Mouse (Mus musculus) embryonic facial prominence, embryonic 12.5 days (tissue): ENCODE measurements around the gene Hoxb1. TPM values are rescaled to one million over a fixed set of nuclear protein-coding genes. Genes with fewer than 3 reads are reported as not detected.

Experiments
- ATAC-seq: fragments of 200-750 bp; cut with Nextera tagmentation; 2 replicates; pipeline ENCODE4 v1.8.0; 2017; ENCODE audit not compliant: insufficient number of reproducible peaks, insufficient read depth, low FRiP score, low TSS enrichment
- H3K27ac ChIP-seq: fragments of 300-500 bp; sonication (generic); 2 replicates; pipeline ENCODE4 v1.5.1; 2016; ENCODE audit warnings: mild to moderate bottlenecking
- H3K27me3 ChIP-seq: fragments of 300-500 bp; sonication (generic); 2 replicates; pipeline ENCODE4 v1.6.1; 2016; ENCODE audit warnings: mild to moderate bottlenecking, moderate library complexity
- H3K36me3 ChIP-seq: fragments of 300-500 bp; sonication (generic); 2 replicates; pipeline ENCODE4 v1.6.1; 2016; ENCODE audit warnings: mild to moderate bottlenecking
- H3K4me1 ChIP-seq: fragments of 300-500 bp; sonication (generic); 2 replicates; pipeline ENCODE4 v1.6.1; 2016
- H3K4me2 ChIP-seq: fragments of 300-500 bp; sonication (generic); replicated peaks from 2 replicates; pipeline ENCODE4 v1.6.1; 2016; ENCODE audit warnings: mild to moderate bottlenecking, moderate library complexity
- H3K4me3 ChIP-seq: fragments of 300-500 bp; sonication (generic); 2 replicates; pipeline ENCODE4 v1.5.1; 2016; ENCODE audit warnings: mild to moderate bottlenecking
- H3K9ac ChIP-seq: fragments of 300-500 bp; sonication (generic); 2 replicates; pipeline ENCODE4 v1.6.1; 2016; ENCODE audit warnings: mild to moderate bottlenecking, moderate library complexity
- H3K9me3 ChIP-seq: fragments of 300-500 bp; sonication (generic); 2 replicates; pipeline ENCODE4 v1.6.1; 2016; ENCODE audit warnings: mild to moderate bottlenecking, moderate library complexity
- WGBS: fragments of 180-500 bp; shearing (Covaris S2); methylation state at CpG from one replicate; pipeline ENCODE4 v1.1.7; 2016; 5-methylcytosine and 5-hydroxymethylcytosine counted together
- microRNA counts: library from miRNA; unstranded; fragments of <30 nt; microRNA quantifications from one replicate; lab custom pipeline; 2017
- microRNA-seq: library from miRNA; unstranded; fragments of <30 nt; microRNA quantifications from one replicate; pipeline ENCODE4, GENCODE M21; 2017
- polyA plus RNA-seq: library from polyadenylated mRNA; unstranded; fragments of >200 nt; fragmentation: Nextera tagmentation; extraction: Ambion mirVana; gene quantifications from 2 replicates; pipeline ENCODE4 v1.2.1, GENCODE M21; 2016

Gene Hoxb1
- polyA plus RNA-seq, 1 experiment from 2014 or later, result 0.08 TPM

DNA sequence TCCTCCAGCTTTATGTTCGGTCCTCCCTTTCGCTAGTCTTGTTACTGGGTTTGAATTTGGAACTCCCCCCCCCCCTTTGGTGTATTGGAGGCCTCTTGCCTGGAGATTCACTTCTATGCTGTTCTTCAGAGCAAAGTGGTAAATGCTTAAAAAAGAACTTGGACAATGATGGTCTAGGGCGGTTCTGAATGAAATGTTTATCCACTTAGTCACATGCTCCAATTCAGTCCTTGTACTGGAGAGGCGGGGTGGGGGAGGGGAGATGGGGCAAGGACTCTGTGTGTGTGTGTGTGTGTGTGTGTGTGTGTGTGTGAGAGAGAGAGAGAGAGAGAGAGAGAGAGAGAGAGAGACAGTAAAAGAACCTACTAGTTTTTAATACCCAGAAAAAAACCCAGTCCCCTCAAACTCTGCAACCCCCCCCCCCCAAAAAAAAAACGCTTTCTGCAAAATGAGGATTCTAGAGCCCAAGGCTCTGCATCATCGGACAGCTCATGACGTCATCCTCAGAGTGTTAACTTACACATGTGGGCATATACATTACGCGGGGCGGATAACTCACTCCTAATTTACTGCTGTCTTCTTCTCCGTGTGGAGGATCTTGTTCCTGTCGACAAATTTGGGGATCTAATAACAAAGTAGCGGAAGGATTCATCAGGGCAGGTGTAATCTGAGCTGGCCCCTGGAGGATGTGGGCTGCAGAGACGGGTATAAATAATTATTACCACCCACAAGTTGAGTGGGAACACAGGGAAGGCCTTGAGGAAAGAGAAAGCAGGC lies 42.9 kb downstream of the Hoxb1 start:
- WGBS, result 33% methylated on average over 14 of the region's 14 CpGs
- Histone ChIP-seq H3K9me3 (no peaks in the 10 kb centered on the region), H3K4me2 (peak overlapping the region; percentile 43), H3K27me3 (peaks cover 31% of the 10 kb centered on the region), H3K27ac (no peak overlapping the region), H3K9ac (no peak overlapping the region), H3K36me3 (no peaks in the 10 kb centered on the region), H3K4me1 (peaks cover 21% of the 10 kb centered on the region; the same call in 1 of the 2 replicates), H3K4me3 (no peak overlapping the region)
- no peak for ATAC-seq

DNA sequence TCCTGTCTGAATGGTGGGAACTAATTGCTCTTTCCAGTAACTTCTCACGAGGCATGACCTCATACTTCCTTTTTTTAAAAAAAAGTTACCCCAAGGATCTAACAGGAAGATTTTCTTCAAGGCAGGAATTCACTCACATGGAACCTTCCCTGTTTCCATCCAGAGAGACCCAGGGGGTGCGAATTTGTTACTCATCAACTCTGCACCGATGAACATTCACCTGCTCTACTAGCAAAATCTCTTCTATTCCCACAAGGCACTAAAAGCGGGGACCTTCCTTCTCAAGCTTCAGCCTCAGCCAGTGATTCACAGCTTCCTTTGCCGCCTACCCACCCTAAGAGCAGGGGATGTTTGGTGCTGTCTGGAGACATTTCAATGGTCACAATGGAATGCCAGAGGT lies 45.5 kb downstream of the Hoxb1 start:
- ATAC-seq, result no peak

DNA sequence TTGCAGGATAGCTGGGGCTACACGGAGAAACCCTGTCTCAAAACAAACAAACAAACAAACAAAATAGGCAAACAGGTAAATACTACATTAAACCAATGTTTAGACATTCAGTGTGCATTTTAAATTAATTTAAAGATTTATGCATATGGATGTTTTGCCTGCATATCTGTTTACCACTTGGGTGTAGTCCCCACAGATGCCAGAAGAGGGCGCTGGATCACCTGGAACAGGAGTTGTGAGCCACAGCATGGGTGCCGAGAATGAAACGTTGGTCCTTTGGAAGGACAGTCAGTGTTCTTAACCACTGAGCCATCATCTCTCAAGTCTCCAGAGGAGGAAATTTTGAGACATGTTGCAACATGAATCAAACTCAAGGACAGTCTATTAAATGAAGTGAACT lies 46.4 kb downstream of the Hoxb1 start:
- 66% methylated on average over 4 of the region's 4 CpGs for WGBS

More for the DNA sequence above, 45.5 kb downstream of the Hoxb1 start:
- Histone ChIP-seq H3K27ac (no peak overlapping the region), H3K27me3 (peaks cover 26% of the 10 kb centered on the region), H3K4me3 (no peak overlapping the region), H3K9me3 (no peaks in the 10 kb centered on the region), H3K4me2 (no peak overlapping the region), H3K4me1 (peaks cover 22% of the 10 kb centered on the region; the same call in 1 of the 2 replicates), H3K9ac (no peak overlapping the region), H3K36me3 (no peaks in the 10 kb centered on the region)
- 81% methylated on average over 5 of the region's 5 CpGs for WGBS

DNA sequence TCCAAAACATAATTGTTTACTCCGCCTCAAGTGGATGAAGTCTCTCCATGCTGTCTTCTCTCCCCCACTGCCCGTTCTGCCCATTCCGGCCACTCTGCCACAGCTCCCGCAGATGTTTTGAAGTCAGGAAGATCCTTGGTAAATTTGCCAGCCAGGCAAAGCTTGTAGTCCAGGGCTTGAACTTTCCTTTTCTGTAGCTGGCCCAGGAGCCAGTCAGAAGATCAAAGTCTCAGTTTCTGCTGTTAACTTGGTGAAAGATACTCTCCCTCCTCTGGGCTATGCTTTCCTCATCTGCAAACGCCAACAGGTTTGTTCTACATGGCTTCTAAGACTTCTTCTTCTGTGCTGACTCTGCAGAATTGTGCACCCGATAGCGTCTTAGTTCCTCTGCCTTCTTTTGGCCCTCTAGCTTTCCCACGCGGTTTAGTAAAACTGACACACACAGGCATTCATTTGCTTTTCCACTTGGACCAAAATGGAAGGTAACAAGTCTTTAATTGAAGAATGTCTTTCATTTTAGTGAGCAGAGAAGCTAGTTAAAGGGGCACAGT lies 47.5 kb downstream of the Hoxb1 start:
- ATAC-seq, result no peak
- Histone ChIP-seq H3K27ac (no peak overlapping the region), H3K36me3 (no peaks in the 10 kb centered on the region), H3K4me1 (peaks cover 14% of the 10 kb centered on the region; the same call in 1 of the 2 replicates), H3K4me3 (no peak overlapping the region), H3K9me3 (no peaks in the 10 kb centered on the region), H3K9ac (no peak overlapping the region), H3K4me2 (no peak overlapping the region), H3K27me3 (peaks cover 17% of the 10 kb centered on the region; the same call in 1 of the 2 replicates)
- 77% methylated on average over 9 of the region's 9 CpGs for WGBS

More for the DNA sequence above, 46.4 kb downstream of the Hoxb1 start:
- no peak overlapping the region for H3K9ac ChIP-seq
- ATAC-seq, result no peak
- H3K4me1 ChIP-seq, result peaks cover 22% of the 10 kb centered on the region; the same call in 1 of the 2 replicates
- H3K4me3 ChIP-seq, result no peak overlapping the region
- H3K27me3 ChIP-seq, result peaks cover 21% of the 10 kb centered on the region
- no peaks in the 10 kb centered on the region for H3K9me3 ChIP-seq
- H3K36me3 ChIP-seq, result no peaks in the 10 kb centered on the region
- no peak overlapping the region for H3K4me2 ChIP-seq
- H3K27ac ChIP-seq, result no peak overlapping the region

DNA sequence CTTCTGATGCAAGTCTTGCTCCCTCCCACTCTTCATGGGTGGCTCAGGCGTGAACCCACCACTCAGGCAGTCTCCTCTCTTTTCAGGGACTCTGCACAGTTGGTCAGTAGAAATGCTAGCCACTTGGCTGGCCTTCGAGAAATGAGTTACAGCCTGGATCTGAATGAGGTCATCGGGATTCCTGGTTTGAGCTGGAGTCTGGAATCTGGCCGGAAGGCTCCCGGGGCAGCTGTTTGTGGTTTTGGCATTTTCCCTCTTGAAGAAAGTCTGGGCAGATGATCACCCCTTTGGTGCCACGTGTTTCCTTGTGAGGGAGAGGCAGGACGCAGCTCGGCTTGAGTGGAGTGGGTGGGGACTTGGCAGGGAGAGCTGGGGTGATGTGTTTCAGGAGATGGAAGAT lies 48.0 kb downstream of the Hoxb1 start:
- ATAC-seq, result no peak
- Histone ChIP-seq H3K9ac (no peak overlapping the region), H3K4me1 (peaks cover 9% of the 10 kb centered on the region; the same call in 1 of the 2 replicates), H3K36me3 (no peaks in the 10 kb centered on the region), H3K4me2 (no peak overlapping the region), H3K27ac (no peak overlapping the region), H3K9me3 (no peaks in the 10 kb centered on the region), H3K4me3 (no peak overlapping the region), H3K27me3 (peaks cover 13% of the 10 kb centered on the region; the same call in 1 of the 2 replicates)
- 34% methylated on average over 8 of the region's 8 CpGs for WGBS

DNA sequence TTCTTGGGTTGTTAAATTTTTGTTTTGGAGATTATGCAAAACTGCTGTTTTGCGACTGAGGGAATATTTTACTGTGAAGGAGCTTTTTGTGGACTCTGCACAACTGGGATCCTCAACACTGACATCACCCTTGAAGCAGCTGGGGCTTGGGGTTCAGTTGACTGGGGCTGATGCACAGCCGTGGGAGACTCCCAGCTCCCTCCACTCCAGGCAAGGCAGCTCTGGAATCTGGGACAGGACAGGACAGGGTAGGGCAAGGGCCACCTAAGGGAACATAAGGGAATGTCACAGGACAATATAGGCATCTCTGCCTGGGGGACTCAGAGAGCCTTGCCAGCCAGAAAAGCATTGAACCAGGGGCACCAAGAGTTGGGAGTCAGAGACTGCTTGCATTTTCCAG lies 48.5 kb downstream of the Hoxb1 start:
- Histone ChIP-seq H3K36me3 (no peaks in the 10 kb centered on the region), H3K4me1 (peaks cover 4% of the 10 kb centered on the region; the same call in 1 of the 2 replicates), H3K4me2 (no peak overlapping the region), H3K27me3 (peaks cover 13% of the 10 kb centered on the region; the same call in 1 of the 2 replicates), H3K27ac (no peak overlapping the region), H3K9ac (no peak overlapping the region), H3K9me3 (no peaks in the 10 kb centered on the region), H3K4me3 (no peak overlapping the region)
- WGBS, result 68% methylated on average over 2 of the region's 2 CpGs
- ATAC-seq, result no peak

MicroRNA genes within 50 kb of the gene (microRNA counts, 519-probe panel; counts per million panel counts)
- microRNA mmu-miR-10a (lab: Ali Mortazavi, UCI), result 460 counts per million, percentile 65 among the panel's probes with 10 or more counts

Small RNAs within 50 kb of the gene (microRNA-seq; reads per million reads assigned to microRNA genes)
- gene Mir10a, result 545 reads per million, percentile 70 among the genes with 10 or more reads in this experiment

Other genes with a start within 250 kb of the Hoxb1 start
- 0.12 TPM in 1 of 2 replicates, not detected in the other for gene Ttll6, start 232.0 kb upstream of the Hoxb1 start, polyA plus RNA-seq
- gene Hoxb13, start 171.4 kb upstream of the Hoxb1 start, polyA plus RNA-seq, result not detected in 2 replicates
- gene Hoxb9, start 94.3 kb upstream of the Hoxb1 start, polyA plus RNA-seq, result 0.09 TPM in 2 replicates
- not detected in 2 replicates for gene Hoxb8, start 83.8 kb upstream of the Hoxb1 start, polyA plus RNA-seq
- not detected in 2 replicates for gene Hoxb7, start 79.1 kb upstream of the Hoxb1 start, polyA plus RNA-seq
- gene Hoxb6, start 73.3 kb upstream of the Hoxb1 start, polyA plus RNA-seq, result not detected in 2 replicates
- gene Hoxb5, start 62.4 kb upstream of the Hoxb1 start, polyA plus RNA-seq, result 0.38 TPM in 1 of 2 replicates, not detected in the other
- gene Hoxb4, start 47.5 kb upstream of the Hoxb1 start, polyA plus RNA-seq, result 0.22 TPM in 1 of 2 replicates, not detected in the other
- gene Hoxb3, start 42.4 kb upstream of the Hoxb1 start, polyA plus RNA-seq, result 0.53 and 0.87 TPM in 2 replicates
- 3.9 and 6.5 TPM in 2 replicates for gene Hoxb2, start 15.2 kb upstream of the Hoxb1 start, polyA plus RNA-seq
- gene Skap1, start 98.8 kb downstream of the Hoxb1 start, polyA plus RNA-seq, result 0.32 and 0.50 TPM in 2 replicates